Mouse (Mus musculus): ENCODE data around the gene Asb6.

DNA sequence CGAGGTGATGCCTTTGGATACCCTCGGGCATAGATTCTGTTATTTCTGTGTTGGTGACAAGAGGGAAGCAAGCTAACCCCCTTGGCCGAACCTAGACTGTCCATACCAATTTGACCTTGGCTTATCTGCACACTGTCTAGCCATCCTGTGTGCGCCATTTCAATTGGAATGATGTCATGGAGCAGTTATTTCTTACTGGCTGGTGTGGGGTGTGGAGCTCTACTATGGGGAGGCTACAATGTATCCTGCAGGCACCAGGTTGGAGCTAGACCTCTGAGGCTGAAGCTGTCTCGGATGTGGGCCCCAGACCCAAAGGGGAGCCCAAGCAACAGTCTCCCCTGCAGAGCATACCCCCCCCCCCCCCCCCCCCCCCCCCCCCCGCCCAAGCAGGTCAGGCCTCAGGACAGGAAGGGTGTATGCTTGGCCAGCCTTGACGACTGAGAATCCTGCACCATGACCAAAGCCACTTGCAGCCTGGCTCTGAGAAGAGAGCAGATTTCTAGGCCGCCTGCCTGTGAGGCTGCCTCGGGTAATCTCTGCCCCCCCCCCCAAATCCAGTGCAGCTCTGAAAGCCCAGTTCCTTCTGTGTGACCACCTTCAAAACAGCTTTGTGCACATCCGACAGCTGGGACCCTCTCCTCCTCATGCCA is 4.4 kb upstream of the Asb6 start, which contains the start of gene Prrx2:
- TF ChIP-seq CTCF (IDR thresholded peaks at IDR 0.05; ENCODE audit: extremely low read depth, insufficient read length, insufficient replicate concordance, low read depth, low read length) (no peak), POLR2A (IDR thresholded peaks at IDR 0.05; ENCODE audit: low read depth, low read length) (no peak)

Data from small intestine, adult 2 months (tissue).